In the genomic region with DNA sequence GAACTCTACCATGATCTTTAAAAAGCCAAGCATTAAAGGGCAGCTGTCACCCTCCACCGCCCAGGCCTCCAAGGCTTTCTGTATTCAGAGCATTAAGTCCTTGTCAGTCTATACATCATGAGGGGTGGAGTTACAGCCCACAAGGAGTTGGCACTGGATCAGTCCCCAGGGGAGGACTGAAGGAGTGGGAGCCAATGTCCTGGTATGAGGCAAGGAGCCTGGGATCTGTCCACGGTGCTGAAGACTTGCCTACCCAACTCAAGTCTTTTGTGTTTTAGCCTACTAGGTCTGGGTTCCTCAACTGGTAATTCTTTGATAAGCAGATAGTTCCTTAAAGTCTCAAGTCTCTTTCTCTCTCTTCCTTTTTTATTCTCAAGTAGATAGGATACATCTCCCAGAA, we compare ENCODE assay signal across 9 mouse cellular contexts.
DNase-seq lines count a peak whose midpoint lies in the region; ATAC-seq and TF ChIP-seq lines count a peak whose summit lies in the region.
"Had no signal": no experiment of that assay in that cellular context is flagged by ENCODE, and none has a peak within 500 bp of the region (broad histone marks: within the 10 kb centered on the region; RNA-seq: fewer than 3 reads in every experiment).

No protein-coding gene starts in this region.

- peaks cover under 1% of the 10 kb centered on the region; the same call in 1 of the 2 replicates for H3K27me3 ChIP-seq in forebrain, embryonic 11.5 days (ENCODE audit: control insufficient read depth, insufficient read depth, low read length)
- peaks cover 23% of the 10 kb centered on the region for H3K27me3 ChIP-seq in forebrain, postnatal 0 days (ENCODE audit: insufficient read depth, low read length)
- no peaks in the 10 kb centered on the region for H3K27me3 ChIP-seq in limb, embryonic 14.5 days (ENCODE audit: control insufficient read depth, insufficient read depth, low read length)

- no peak overlapping the region for H3K27ac ChIP-seq in forebrain, embryonic 11.5 days (ENCODE audit: low read depth, low read length)
- H3K27ac ChIP-seq in forebrain, postnatal 0 days (ENCODE audit: low read depth, low read length): no peak overlapping the region
- H3K27ac ChIP-seq in limb, embryonic 14.5 days (replicated peaks; ENCODE audit: low read depth, low read length): no peak overlapping the region
- H3K27ac ChIP-seq: neural tube, embryonic 13.5 days had no signal

- H3K4me2 ChIP-seq in forebrain, embryonic 11.5 days (ENCODE audit: low read depth, low read length, severe bottlenecking): no peak overlapping the region
- H3K4me2 ChIP-seq in forebrain, postnatal 0 days (ENCODE audit: low read depth): no peak overlapping the region
- no peak overlapping the region for H3K4me2 ChIP-seq in limb, embryonic 14.5 days (replicated peaks; ENCODE audit: low read depth, low read length, severe bottlenecking)
- H3K4me2 ChIP-seq: neural tube, embryonic 13.5 days had no signal

- 14% methylated on average over 2 of the region's 2 CpGs for WGBS in forebrain, embryonic 11.5 days
- 21% methylated on average over 2 of the region's 2 CpGs for WGBS in forebrain, postnatal 0 days
- 6% methylated on average over 2 of the region's 2 CpGs for WGBS in limb, embryonic 14.5 days

- H3K4me3 ChIP-seq in forebrain, embryonic 11.5 days (ENCODE audit: low read depth, low read length): no peak overlapping the region
- H3K4me3 ChIP-seq in forebrain, postnatal 0 days (ENCODE audit: low read depth, low read length): no peak overlapping the region
- no peak overlapping the region for H3K4me3 ChIP-seq in limb, embryonic 14.5 days (replicated peaks; ENCODE audit: low read length)
- H3K4me3 ChIP-seq: neural tube, embryonic 13.5 days had no signal

- TF ChIP-seq POLR2A in limb, embryonic 14.5 days (IDR thresholded peaks at IDR 0.05; ENCODE audit: borderline replicate concordance, extremely low read depth, insufficient read depth, insufficient read length): no peak

- TF ChIP-seq CTCF in forebrain, postnatal 0 days (IDR thresholded peaks at IDR 0.05; ENCODE audit: low read depth): no peak

- ATAC-seq in forebrain, embryonic 11.5 days (replicated peaks; ENCODE audit: low FRiP score): no peak
- ATAC-seq in forebrain, postnatal 0 days: no peak
- 0 out of 2 replicates have a peak, but pooled peaks have one; percentile 41 for ATAC-seq in limb, embryonic 14.5 days (ENCODE audit: low FRiP score, low read depth)

- DNase-seq in forebrain, embryonic 11.5 days (ENCODE audit: low spot score): peak; percentile 76
- DNase-seq in forebrain, postnatal 0 days: no peak
- peak; percentile 76 for DNase-seq in 3T3-L1 (ENCODE audit: low read depth, low spot score)
- peak; percentile 52 for DNase-seq in c-Kit-positive CD71-positive TER-119-negative erythroid progenitor cells, embryonic 14.5 days (ENCODE audit: low read depth)
- peak; percentile 85 for DNase-seq in limb, embryonic 14.5 days (ENCODE audit: low spot score)
- peak; percentile 76 for DNase-seq in testis, postnatal 10 days (ENCODE audit: low spot score)
- DNase-seq in right cerebral cortex, adult 2 months (ENCODE audit: low spot score in 2 of 2): no peak
- DNase-seq in left cerebral cortex, adult 18-20 months (ENCODE audit: low spot score in 2 of 2): no peak

- 0 out of 2 replicates have a peak, but pooled peaks cover 2% of the 10 kb centered on the region for H3K4me1 ChIP-seq in forebrain, embryonic 11.5 days (replicated peaks; ENCODE audit: control insufficient read depth, insufficient read depth, low read length)
- no peaks in the 10 kb centered on the region for H3K4me1 ChIP-seq in forebrain, postnatal 0 days (ENCODE audit: insufficient read depth)
- no peaks in the 10 kb centered on the region for H3K4me1 ChIP-seq in limb, embryonic 14.5 days (ENCODE audit: control insufficient read depth, insufficient read depth, low read length)

- no peaks in the 10 kb centered on the region for H3K36me3 ChIP-seq in forebrain, embryonic 11.5 days (ENCODE audit: control insufficient read depth, insufficient read depth, low read length)
- H3K36me3 ChIP-seq in forebrain, postnatal 0 days (ENCODE audit: insufficient read depth): no peaks in the 10 kb centered on the region
- H3K36me3 ChIP-seq in limb, embryonic 14.5 days (ENCODE audit: control insufficient read depth, insufficient read depth, low read length): no peaks in the 10 kb centered on the region
- H3K36me3 ChIP-seq: neural tube, embryonic 13.5 days had no signal

- H3K9me3 ChIP-seq in forebrain, embryonic 11.5 days (ENCODE audit: control insufficient read depth, low read length): no peaks in the 10 kb centered on the region
- no peaks in the 10 kb centered on the region for H3K9me3 ChIP-seq in forebrain, postnatal 0 days (ENCODE audit: low read length)
- no peaks in the 10 kb centered on the region for H3K9me3 ChIP-seq in limb, embryonic 14.5 days (ENCODE audit: control insufficient read depth, low read length)
- H3K9me3 ChIP-seq: neural tube, embryonic 13.5 days had no signal

- H3K9ac ChIP-seq in forebrain, embryonic 11.5 days (ENCODE audit: low read length): no peak overlapping the region
- H3K9ac ChIP-seq in forebrain, postnatal 0 days: no peak overlapping the region
- no peak overlapping the region for H3K9ac ChIP-seq in limb, embryonic 14.5 days (ENCODE audit: low read depth, low read length, severe bottlenecking)
- H3K9ac ChIP-seq: neural tube, embryonic 13.5 days had no signal

Comparison
In these comparisons a context has a peak if more than half of its experiments do, and no peak if none do; other contexts are left out.
1. DNase-seq: peak in forebrain, embryonic 11.5 days (single experiment), 3T3-L1 (single experiment), c-Kit-positive CD71-positive TER-119-negative erythroid progenitor cells, embryonic 14.5 days (single experiment), limb, embryonic 14.5 days (single experiment) and testis, postnatal 10 days (single experiment); none in forebrain, postnatal 0 days (single experiment), right cerebral cortex, adult 2 months (0 of 2) and left cerebral cortex, adult 18-20 months (0 of 2).